Mouse (Mus musculus): ENCODE data around the gene Atp9a.

Atp9a gene

GRCm38 (mm10) chr2:168738854-168739253, 3.4 kb downstream of the Atp9a start:
- no peak for DNase-seq (ENCODE audit: low spot score)

GRCm38 (mm10) chr2:168737878-168738277, 4.3 kb downstream of the Atp9a start:
- DNase-seq (ENCODE audit: low spot score) = no peak

DNA sequence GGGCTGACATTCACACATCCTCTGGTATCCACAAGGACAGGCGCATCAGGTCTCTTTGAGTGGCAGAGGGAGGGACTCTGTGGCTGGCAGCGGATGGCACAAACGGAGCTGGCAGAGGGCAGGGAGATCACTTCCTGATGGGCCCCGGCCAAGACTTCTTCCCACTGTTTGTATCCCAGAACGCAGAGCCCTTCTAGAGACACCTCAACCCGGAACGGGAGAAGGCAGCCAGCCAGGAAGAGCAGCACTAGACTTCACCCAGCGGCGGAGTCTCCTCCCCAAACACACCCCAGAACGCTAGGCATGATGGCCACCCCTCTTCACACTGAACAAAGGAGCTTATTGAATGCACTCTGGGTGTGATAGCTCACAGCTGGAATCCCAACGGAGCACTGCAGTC, 8.2 kb downstream of the Atp9a start:
- no peak for DNase-seq (ENCODE audit: low spot score)

- DNase-seq (ENCODE audit: low spot score) = no peak
Observed at GRCm38 (mm10) chr2:168731258-168731657, 11.0 kb downstream of the Atp9a start.

- DNase-seq (ENCODE audit: low spot score) = no peak
Observed at GRCm38 (mm10) chr2:168729736-168730135, 12.5 kb downstream of the Atp9a start.

GRCm38 (mm10) chr2:168728045-168728444, 14.2 kb downstream of the Atp9a start:
- DNase-seq (ENCODE audit: low spot score) = no peak

DNA sequence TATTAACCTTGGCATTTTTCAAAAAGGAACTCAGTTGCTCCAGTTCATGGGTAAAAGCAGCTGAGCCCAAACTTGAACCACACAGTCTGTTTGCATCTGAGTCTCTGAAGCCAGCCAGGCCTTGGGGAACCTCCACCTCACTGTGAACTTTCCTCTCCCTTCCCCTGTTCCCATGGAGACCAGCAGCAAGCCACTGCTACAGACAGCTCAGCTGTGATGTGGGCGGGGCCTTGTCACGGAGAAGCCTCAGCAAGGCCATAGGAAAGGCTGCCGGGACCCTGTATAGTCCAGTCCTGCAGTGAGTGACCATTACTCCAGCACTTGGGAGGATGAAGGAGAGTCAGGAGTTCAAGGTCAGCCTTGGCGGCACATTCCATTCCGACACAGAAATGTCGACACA, 16.2 kb downstream of the Atp9a start:
- DNase-seq (ENCODE audit: low spot score) = no peak

DNA sequence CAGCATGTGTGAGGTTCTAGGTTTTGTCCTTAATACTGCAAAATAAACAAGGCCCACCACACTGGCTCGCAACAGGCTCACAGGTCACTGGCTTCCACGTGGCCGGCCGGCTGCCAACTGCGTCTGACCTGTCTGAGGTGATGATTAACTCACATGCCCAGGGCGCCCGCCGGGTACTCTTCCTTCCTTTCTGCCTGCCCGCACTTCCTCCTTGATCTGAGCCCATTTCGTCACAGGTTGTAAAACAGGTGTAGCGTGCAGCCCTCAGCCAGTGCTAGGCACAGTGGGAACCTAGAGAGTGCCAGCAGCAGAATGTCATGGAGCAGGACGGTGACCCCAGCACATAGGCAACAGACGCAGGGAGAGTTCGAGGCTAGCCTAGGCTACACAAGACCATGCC, 20.9 kb downstream of the Atp9a start:
- no peak for DNase-seq (ENCODE audit: low spot score)

- DNase-seq (ENCODE audit: low spot score) = no peak
Observed at GRCm38 (mm10) chr2:168719742-168720141, 22.5 kb downstream of the Atp9a start.

DNA sequence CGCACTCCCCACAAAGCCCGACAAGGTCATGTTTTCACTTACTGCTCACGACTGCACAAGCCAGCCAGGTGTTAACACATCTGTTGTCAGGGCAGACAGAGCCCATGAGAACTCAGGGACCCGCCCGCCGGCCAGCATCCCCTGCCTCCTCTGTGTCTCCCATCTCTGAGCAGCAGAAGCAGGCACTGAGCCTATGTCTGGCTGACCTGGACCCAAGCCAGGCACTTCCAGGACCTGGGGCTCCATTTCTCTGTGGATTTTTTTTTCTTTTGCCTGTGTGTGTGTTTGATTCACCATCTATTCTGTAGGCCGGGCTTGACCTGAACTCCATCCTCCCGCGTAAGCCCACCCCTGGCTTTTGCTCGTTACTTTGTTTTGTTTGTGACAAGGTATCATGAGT, 23.5 kb downstream of the Atp9a start:
- no peak for DNase-seq (ENCODE audit: low spot score)

GRCm38 (mm10) chr2:168718267-168718666, 23.9 kb downstream of the Atp9a start:
- DNase-seq (ENCODE audit: low spot score) = no peak

DNA sequence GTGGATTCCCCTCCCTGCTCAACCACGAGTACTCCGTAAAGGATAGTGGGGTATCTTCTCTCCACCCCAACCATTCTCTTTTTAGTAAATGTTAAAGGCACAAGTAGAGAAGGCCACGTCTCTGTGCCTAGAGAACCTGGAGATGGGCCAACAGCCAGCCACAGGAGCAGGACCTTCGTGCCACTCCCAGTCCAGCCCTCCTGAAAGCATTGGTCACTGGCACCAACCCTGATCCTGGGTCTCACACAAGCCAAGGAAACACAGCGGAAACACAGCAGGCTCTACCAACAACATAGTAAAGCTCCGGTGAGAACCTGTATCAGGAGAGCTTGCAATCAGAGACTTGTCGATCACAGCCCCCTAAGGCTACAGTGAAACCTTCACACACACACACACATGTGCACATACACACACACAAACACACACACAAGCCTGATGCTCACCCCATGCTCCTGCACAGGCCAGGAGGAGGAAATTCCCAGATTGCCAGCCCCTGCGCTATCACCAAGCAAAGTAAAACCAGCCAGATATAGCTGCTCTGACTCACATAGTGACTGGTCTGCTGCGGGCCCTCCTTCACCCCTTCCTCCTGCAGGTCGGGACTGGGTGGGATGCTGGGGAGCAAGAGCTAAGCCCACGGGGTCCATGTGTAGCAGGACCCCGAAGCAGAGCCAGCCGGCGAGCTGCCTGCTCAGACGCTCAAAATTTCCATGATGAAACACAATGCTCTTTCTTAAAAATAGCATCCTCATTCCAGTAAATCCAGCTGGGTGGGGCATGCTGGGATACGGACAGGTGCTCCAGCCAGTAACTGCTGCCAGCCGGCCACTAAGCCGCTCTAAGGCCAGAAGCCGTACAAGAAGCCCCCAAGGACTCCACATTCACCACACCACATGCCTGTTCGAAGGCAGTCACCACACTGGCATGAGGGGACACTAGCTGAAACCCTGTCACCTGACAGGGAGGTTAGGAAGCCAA, 29.7 kb downstream of the Atp9a start:
- DNase-seq (ENCODE audit: low spot score) = no peak

GRCm38 (mm10) chr2:168710979-168711378, 31.2 kb downstream of the Atp9a start:
- DNase-seq (ENCODE audit: low spot score) = no peak

DNA sequence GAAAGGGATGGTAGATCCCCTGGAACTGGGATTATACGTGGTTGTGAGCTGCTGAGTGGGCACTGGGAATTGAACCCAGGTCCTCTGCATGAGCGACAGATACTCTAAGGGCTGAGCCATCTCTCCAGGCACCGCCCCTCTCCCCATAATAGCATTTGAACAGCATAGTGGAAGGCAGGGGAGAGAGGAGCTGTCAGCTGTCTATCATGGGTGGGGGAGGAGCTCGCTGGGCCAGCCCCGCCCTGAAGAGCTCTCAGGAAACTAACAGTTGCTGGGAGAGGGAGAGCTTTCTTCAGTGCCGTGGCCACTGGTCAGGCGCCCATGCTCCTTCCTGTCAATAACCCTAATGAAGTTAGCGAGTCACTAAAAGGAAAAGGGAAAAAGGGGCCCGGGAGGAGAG, 34.4 kb downstream of the Atp9a start:
- no peak for DNase-seq (ENCODE audit: low spot score)

GRCm38 (mm10) chr2:168702266-168702665, 39.9 kb downstream of the Atp9a start:
- DNase-seq (ENCODE audit: low spot score) = no peak

DNA sequence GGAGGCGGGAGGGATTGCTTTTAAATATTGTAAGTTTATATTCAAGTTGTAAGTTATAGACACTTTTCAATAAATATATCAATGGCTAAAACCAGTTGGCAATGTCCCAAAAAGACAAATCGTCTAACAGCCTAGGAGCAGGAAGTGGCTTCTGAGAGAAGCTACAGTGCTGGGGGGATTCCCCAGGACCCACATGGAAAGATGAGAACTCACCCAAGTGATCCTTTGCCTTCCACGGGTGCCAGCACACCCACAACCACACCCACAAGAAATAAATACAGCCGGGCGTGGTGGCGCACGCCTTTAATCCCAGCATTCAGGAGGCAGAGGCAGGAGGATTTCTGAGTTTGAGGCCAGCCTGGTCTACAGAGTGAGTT, 47.2 kb downstream of the Atp9a start:
- DNase-seq (ENCODE audit: low spot score) = no peak

DNA sequence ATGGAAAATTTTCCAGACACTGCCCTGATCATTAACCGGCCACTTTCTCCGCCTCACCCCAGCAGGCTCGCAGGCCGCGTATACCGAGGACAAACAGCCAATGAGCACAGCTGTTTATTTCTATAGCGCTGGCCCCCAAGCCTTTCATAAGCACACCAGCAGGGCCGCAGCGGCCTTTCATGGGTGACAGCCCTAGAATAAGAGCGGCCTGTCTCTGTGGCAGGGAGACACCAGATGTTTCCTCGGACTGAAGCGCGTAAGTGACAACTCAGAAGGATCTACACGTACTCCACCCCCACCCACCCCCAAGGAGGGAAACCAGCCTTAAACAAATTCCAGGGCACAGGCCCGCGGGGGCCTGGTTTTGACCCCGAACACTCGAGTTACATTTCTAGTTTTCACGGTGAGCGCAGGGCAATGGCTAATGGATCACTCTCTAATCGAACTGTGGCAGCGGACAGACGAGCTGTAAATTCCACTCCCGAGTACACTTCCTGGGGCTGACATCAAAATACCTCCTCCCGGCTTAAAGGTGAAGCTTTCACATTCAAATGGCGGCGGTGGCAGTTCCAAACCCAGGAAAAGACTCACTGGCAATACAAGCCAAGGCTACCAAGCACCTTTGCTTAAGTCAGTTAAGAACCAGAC, 47.7 kb downstream of the Atp9a start:
- DNase-seq (ENCODE audit: low spot score) = no peak

DNA sequence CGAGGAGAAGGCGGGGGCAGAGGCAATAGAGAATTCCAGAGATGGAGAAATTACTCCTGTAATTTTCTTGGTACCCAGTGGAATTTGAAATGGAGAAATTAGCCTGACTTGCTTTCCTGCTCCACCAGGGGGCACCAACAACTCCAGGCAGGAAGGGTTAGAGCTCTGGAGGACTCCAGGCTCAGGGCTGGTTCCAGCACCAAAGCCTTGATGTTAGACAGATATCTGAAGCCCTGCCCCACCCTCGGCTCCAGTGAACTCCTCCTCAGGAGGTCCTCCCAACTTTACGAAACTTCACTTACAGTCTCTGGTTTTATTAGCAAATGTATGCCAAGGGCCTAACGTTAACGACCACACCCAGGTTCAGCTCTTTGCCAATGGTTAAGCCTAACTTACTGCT, 50.4 kb downstream of the Atp9a start:
- peak; percentile 60 for DNase-seq (ENCODE audit: low spot score)

DNA sequence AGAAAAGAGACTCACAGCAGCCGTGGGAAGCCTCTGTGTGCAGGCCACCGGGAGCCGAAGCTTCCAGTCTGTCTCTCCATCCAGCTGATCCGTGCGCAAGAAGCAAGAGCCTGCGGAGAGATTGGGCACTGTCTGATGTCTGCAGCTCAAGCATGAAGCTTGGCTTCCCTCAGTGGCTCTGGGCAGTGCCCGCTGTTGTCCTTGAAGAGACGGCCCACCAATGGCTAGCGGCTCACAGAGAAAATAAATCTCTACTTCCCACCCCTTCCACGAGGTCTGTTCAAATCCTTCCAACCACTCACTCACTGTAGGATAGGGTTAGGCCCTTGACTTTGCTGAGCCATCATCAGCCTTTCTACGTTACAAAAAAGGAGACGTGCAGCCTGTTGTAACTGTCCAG, 54.9 kb downstream of the Atp9a start:
- no peak for DNase-seq (ENCODE audit: low spot score)

DNA sequence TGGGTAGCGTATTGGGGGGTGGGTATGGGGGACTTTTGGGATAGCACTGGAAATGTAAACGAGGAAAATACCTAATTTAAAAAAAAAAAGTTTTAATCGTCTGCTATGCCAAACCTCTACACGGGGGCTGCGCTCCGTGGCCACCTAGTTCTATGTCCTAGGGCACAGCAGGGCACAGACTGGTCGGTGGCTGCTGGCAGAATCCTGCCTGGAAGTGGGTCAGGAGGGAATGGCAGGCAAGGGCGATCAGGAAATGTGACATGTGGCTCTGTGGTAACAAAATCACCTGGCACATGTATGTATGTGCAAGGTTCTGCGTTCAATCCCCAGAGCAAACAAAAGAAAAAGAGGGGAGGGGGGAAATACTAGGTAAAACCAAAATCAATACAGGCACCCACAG, 56.3 kb downstream of the Atp9a start:
- no peak for DNase-seq (ENCODE audit: low spot score)

DNA sequence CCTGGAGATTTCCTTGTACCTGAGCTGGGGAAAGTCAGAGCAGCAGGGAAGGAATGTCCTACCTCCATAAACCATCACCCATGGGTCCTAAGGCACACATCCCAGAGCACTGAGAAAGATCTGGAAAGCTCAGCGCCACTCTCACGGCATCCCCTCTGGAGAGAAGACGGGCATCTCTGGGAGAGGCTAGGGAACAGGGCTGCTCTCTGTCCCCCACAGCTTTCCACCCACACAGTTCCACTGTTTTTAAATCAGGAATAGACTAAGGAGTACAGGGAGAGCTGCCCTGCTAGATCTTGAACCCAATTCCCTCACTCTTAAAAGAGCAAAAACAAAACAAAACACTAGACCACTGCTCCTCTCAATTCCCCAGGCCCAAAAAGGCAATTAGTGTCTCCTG, 57.5 kb downstream of the Atp9a start:
- no peak for DNase-seq (ENCODE audit: low spot score)

- DNase-seq (ENCODE audit: low spot score) = no peak
Observed at GRCm38 (mm10) chr2:168683520-168684150, 58.6 kb downstream of the Atp9a start.

- no peak for DNase-seq (ENCODE audit: low spot score)
Observed at GRCm38 (mm10) chr2:168682721-168683120, 59.5 kb downstream of the Atp9a start.
